13 mouse cellular contexts compared by ENCODE assay signal in genomic region chr13:59940414-59941205, GRCm38 (mm10).
DNase-seq lines count a peak whose midpoint lies in the region; ATAC-seq lines count a peak whose summit lies in the region.
"Had no signal": no experiment of that assay in that cellular context is flagged by ENCODE, and none has a peak within 500 bp of the region (broad histone marks: within the 10 kb centered on the region; RNA-seq: fewer than 3 reads in every experiment).

No protein-coding gene starts in this region.

- H3K4me2 ChIP-seq in heart, embryonic 14.5 days (ENCODE audit: low read length), result peak overlapping the region; percentile 50
- peak overlapping the region; percentile 30 for H3K4me2 ChIP-seq in embryonic facial prominence, embryonic 15.5 days (replicated peaks)
- H3K4me2 ChIP-seq in hindbrain, embryonic 14.5 days (replicated peaks), result peak overlapping the region; percentile 34; the same call in 1 of the 2 replicates
- H3K4me2 ChIP-seq in midbrain, embryonic 15.5 days, result peak overlapping the region; percentile 36

- H3K9me3 ChIP-seq in heart, embryonic 14.5 days (ENCODE audit: control insufficient read depth, low read length), result no peaks in the 10 kb centered on the region
- no peaks in the 10 kb centered on the region for H3K9me3 ChIP-seq in embryonic facial prominence, embryonic 15.5 days (replicated peaks)
- no peaks in the 10 kb centered on the region for H3K9me3 ChIP-seq in hindbrain, embryonic 14.5 days (ENCODE audit: control insufficient read depth, low read length)
- H3K9me3 ChIP-seq in midbrain, embryonic 15.5 days, result no peaks in the 10 kb centered on the region

- H3K4me1 ChIP-seq in heart, embryonic 14.5 days (ENCODE audit: control insufficient read depth in 2 of 2, insufficient read depth in 2 of 2, low read length in 2 of 2), result peaks cover 0 to 2% of the 10 kb centered on the region in 2 experiments; a peak in 1 of 4 replicates
- H3K4me1 ChIP-seq in embryonic facial prominence, embryonic 15.5 days, result peaks cover 15% of the 10 kb centered on the region
- H3K4me1 ChIP-seq in hindbrain, embryonic 14.5 days (replicated peaks; ENCODE audit: control insufficient read depth, insufficient read depth, low read length), result peaks cover 5% of the 10 kb centered on the region; the same call in 1 of the 2 replicates
- H3K4me1 ChIP-seq in midbrain, embryonic 15.5 days, result peaks cover 9% of the 10 kb centered on the region; the same call in 1 of the 2 replicates

- intact Hi-C loops in heart, postnatal 10 days (cut with DNase I), result no loop called here
- intact Hi-C loops in gastrocnemius, postnatal 36 days (cut with DNase I), result no loop called here

- no peak overlapping the region for H3K4me3 ChIP-seq in heart, embryonic 14.5 days (ENCODE audit: control insufficient read depth in 1 of 2, insufficient read depth in 1 of 2, low read depth in 1 of 2, low read length in 2 of 2)
- no peak overlapping the region for H3K4me3 ChIP-seq in embryonic facial prominence, embryonic 15.5 days (replicated peaks)
- H3K4me3 ChIP-seq in hindbrain, embryonic 14.5 days (replicated peaks; ENCODE audit: low read length), result no peak overlapping the region
- no peak overlapping the region for H3K4me3 ChIP-seq in midbrain, embryonic 15.5 days

- no peak for DNase-seq in heart, postnatal 10 days
- DNase-seq in hindbrain, embryonic 14.5 days (ENCODE audit: low spot score), result no peak
- DNase-seq in gastrocnemius, postnatal 36 days, result no peak
- DNase-seq in thymus, adult 18-20 months, result no peak
- DNase-seq in c-Kit-positive CD71-positive TER-119-positive erythroid progenitor cells, embryonic 14.5 days (ENCODE audit: low spot score), result no peak
- DNase-seq: adrenal gland, adult 2 months; gastrocnemius, postnatal 25 days; kidney, postnatal 10 days; lung, adult 18-20 months; right cerebral cortex, postnatal 25 days had no signal

- whole genome bisulfite sequencing in heart, embryonic 14.5 days, result 24% methylated on average over 16 of the region's 16 CpGs
- 19% methylated on average over 16 of the region's 16 CpGs for WGBS in embryonic facial prominence, embryonic 15.5 days
- 24% methylated on average over 16 of the region's 16 CpGs for WGBS in hindbrain, embryonic 14.5 days
- WGBS in midbrain, embryonic 15.5 days, result 20% methylated on average over 16 of the region's 16 CpGs

- no peak overlapping the region for H3K27ac ChIP-seq in heart, embryonic 14.5 days (replicated peaks in 1 of 2; ENCODE audit: control insufficient read depth in 1 of 2, insufficient read depth in 1 of 2, low read depth in 2 of 2, low read length in 2 of 2)
- H3K27ac ChIP-seq in embryonic facial prominence, embryonic 15.5 days (replicated peaks), result no peak overlapping the region
- no peak overlapping the region for H3K27ac ChIP-seq in hindbrain, embryonic 14.5 days
- H3K27ac ChIP-seq in midbrain, embryonic 15.5 days, result no peak overlapping the region

- no peak for ATAC-seq in heart, embryonic 14.5 days (ENCODE audit: insufficient number of reproducible peaks, insufficient read depth, low FRiP score, low read depth)
- ATAC-seq in embryonic facial prominence, embryonic 15.5 days (ENCODE audit: insufficient number of reproducible peaks, low FRiP score, low TSS enrichment, low read depth), result no peak
- no peak for ATAC-seq in hindbrain, embryonic 14.5 days (ENCODE audit: low FRiP score)
- no peak for ATAC-seq in midbrain, embryonic 15.5 days (replicated peaks)

- H3K27me3 ChIP-seq in heart, embryonic 14.5 days (ENCODE audit: control insufficient read depth, insufficient read depth, low read length), result no peaks in the 10 kb centered on the region
- no peaks in the 10 kb centered on the region for H3K27me3 ChIP-seq in embryonic facial prominence, embryonic 15.5 days
- no peaks in the 10 kb centered on the region for H3K27me3 ChIP-seq in hindbrain, embryonic 14.5 days (ENCODE audit: control insufficient read depth, insufficient read depth, low read length)
- 0 out of 2 replicates have a peak, but pooled peaks cover 4% of the 10 kb centered on the region for H3K27me3 ChIP-seq in midbrain, embryonic 15.5 days (replicated peaks)

- no peak overlapping the region for H3K9ac ChIP-seq in heart, embryonic 14.5 days (ENCODE audit: low read length)
- H3K9ac ChIP-seq in embryonic facial prominence, embryonic 15.5 days, result no peak overlapping the region
- H3K9ac ChIP-seq in hindbrain, embryonic 14.5 days, result no peak overlapping the region
- H3K9ac ChIP-seq in midbrain, embryonic 15.5 days, result no peak overlapping the region; the same call in 1 of the 2 replicates

- no peaks in the 10 kb centered on the region for H3K36me3 ChIP-seq in heart, embryonic 14.5 days (ENCODE audit: control insufficient read depth, insufficient read depth, low read length)
- no peaks in the 10 kb centered on the region for H3K36me3 ChIP-seq in embryonic facial prominence, embryonic 15.5 days
- no peaks in the 10 kb centered on the region for H3K36me3 ChIP-seq in hindbrain, embryonic 14.5 days (replicated peaks; ENCODE audit: control insufficient read depth, insufficient read depth)
- H3K36me3 ChIP-seq in midbrain, embryonic 15.5 days (replicated peaks), result no peaks in the 10 kb centered on the region
